Mouse (Mus musculus) intestine, embryonic 15.5 days (tissue): Measurements from ENCODE around the gene Atp6v0e2. TPM values are rescaled to one million over a fixed set of nuclear protein-coding genes. Genes with fewer than 3 reads are reported as not detected.

Experiments used
- polyA plus RNA-seq: library from polyadenylated mRNA; unstranded; fragments of >200 nt; fragmentation: Nextera tagmentation; extraction: Ambion mirVana; gene quantifications from 2 replicates; pipeline ENCODE4 v1.2.1, GENCODE M21; 2015

The Atp6v0e2 gene
- polyA plus RNA-seq, 1 experiment from 2014 or later, result 23.3 TPM

Other genes with a start within 250 kb of the Atp6v0e2 start
- 14.2 and 17.5 TPM in 2 replicates for gene Krba1, start 142.0 kb upstream of the Atp6v0e2 start, polyA plus RNA-seq
- 17.2 and 18.4 TPM in 2 replicates for gene Zfp467, start 91.8 kb upstream of the Atp6v0e2 start, polyA plus RNA-seq
- 0.54 and 1.1 TPM in 2 replicates for gene Sspo, start 89.4 kb upstream of the Atp6v0e2 start, polyA plus RNA-seq
- 8.1 and 9.5 TPM in 2 replicates for gene Lrrc61, start 17.2 kb downstream of the Atp6v0e2 start, polyA plus RNA-seq
- 87.2 and 87.9 TPM in 2 replicates for gene Rarres2, start 35.2 kb downstream of the Atp6v0e2 start, polyA plus RNA-seq
- gene Gm45021, start 52.0 kb downstream of the Atp6v0e2 start, polyA plus RNA-seq, result not detected in 2 replicates
- gene Repin1, start 56.3 kb downstream of the Atp6v0e2 start, polyA plus RNA-seq, result 23.6 and 24.9 TPM in 2 replicates
- gene Gm44965, start 56.3 kb downstream of the Atp6v0e2 start, polyA plus RNA-seq, result not detected in 2 replicates
- 5.1 and 5.8 TPM in 2 replicates for gene Zfp775, start 64.4 kb downstream of the Atp6v0e2 start, polyA plus RNA-seq
- 0.89 and 1.2 TPM in 2 replicates for gene AI854703, start 89.1 kb downstream of the Atp6v0e2 start, polyA plus RNA-seq
- gene Gimap8, start 109.6 kb downstream of the Atp6v0e2 start, polyA plus RNA-seq, result 1.7 and 2.3 TPM in 2 replicates
- gene Gimap9, start 138.5 kb downstream of the Atp6v0e2 start, polyA plus RNA-seq, result 16.9 and 18.0 TPM in 2 replicates
- gene Gimap4, start 146.9 kb downstream of the Atp6v0e2 start, polyA plus RNA-seq, result 20.7 and 22.8 TPM in 2 replicates
- 20.4 and 21.1 TPM in 2 replicates for gene Gimap6, start 170.6 kb downstream of the Atp6v0e2 start, polyA plus RNA-seq
- gene Gm28053, start 181.0 kb downstream of the Atp6v0e2 start, polyA plus RNA-seq, result 5.6 and 5.7 TPM in 2 replicates
- gene Gimap7, start 181.0 kb downstream of the Atp6v0e2 start, polyA plus RNA-seq, result 0.18 and 0.30 TPM in 2 replicates
- 31.0 and 34.9 TPM in 2 replicates for gene Gimap1, start 201.4 kb downstream of the Atp6v0e2 start, polyA plus RNA-seq
- 10.5 and 10.9 TPM in 2 replicates for gene Gimap5, start 208.6 kb downstream of the Atp6v0e2 start, polyA plus RNA-seq
- 0.15 and 0.20 TPM in 2 replicates for gene Gimap3, start 233.2 kb downstream of the Atp6v0e2 start, polyA plus RNA-seq